Mouse (Mus musculus) limb, embryonic 15.5 days (tissue): ENCODE results near the gene 1700025G04Rik. TPM values are rescaled to one million over a fixed set of nuclear protein-coding genes. Genes with fewer than 3 reads are reported as not detected.

Source experiments
- ATAC-seq: fragments of 200-750 bp; cut with Nextera tagmentation; 2 replicates; pipeline ENCODE4 v1.8.0; 2017; ENCODE audit warnings: low read depth, moderate TSS enrichment; ENCODE audit not compliant: insufficient number of reproducible peaks, low FRiP score, low TSS enrichment
- H3K27ac ChIP-seq: fragments of 300-500 bp; sonication (generic); 2 replicates; pipeline ENCODE4 v1.5.1; 2015; ENCODE audit warnings: moderate library complexity, mild to moderate bottlenecking, inconsistent platforms
- H3K27me3 ChIP-seq: fragments of 300-500 bp; sonication (generic); 2 replicates; pipeline ENCODE4 v1.6.1; 2015; ENCODE audit warnings: inconsistent platforms
- H3K36me3 ChIP-seq: fragments of 300-500 bp; sonication (generic); 2 replicates; pipeline ENCODE4 v1.6.1; 2015; ENCODE audit warnings: inconsistent platforms
- H3K4me1 ChIP-seq: fragments of 300-500 bp; sonication (generic); 2 replicates; pipeline ENCODE4 v1.6.1; 2015; ENCODE audit warnings: inconsistent platforms
- H3K4me2 ChIP-seq: fragments of 300-500 bp; sonication (generic); 2 replicates; pipeline ENCODE4 v1.6.1; 2015; ENCODE audit warnings: mild to moderate bottlenecking, inconsistent platforms
- H3K4me3 ChIP-seq: fragments of 300-500 bp; sonication (generic); 2 replicates; pipeline ENCODE4 v1.5.1; 2015; ENCODE audit warnings: mild to moderate bottlenecking, inconsistent platforms
- H3K9ac ChIP-seq: fragments of 300-500 bp; sonication (generic); 2 replicates; pipeline ENCODE4 v1.6.1; 2015; ENCODE audit warnings: inconsistent platforms
- H3K9me3 ChIP-seq: fragments of 300-500 bp; sonication (generic); 2 replicates; pipeline ENCODE4 v1.6.1; 2016; ENCODE audit warnings: inconsistent platforms
- WGBS: fragments of 180-500 bp; shearing (Covaris S2); methylation state at CpG from one replicate; pipeline ENCODE4 v1.1.7; 2015; 5-methylcytosine and 5-hydroxymethylcytosine counted together
- polyA plus RNA-seq: library from polyadenylated mRNA; unstranded; fragments of >200 nt; fragmentation: Nextera tagmentation; extraction: Ambion mirVana; gene quantifications from 2 replicates; pipeline ENCODE4 v1.2.1, GENCODE M21; 2015

The 1700025G04Rik gene
- polyA plus RNA-seq, 1 experiment from 2014 or later, result 40.3 TPM

DNA sequence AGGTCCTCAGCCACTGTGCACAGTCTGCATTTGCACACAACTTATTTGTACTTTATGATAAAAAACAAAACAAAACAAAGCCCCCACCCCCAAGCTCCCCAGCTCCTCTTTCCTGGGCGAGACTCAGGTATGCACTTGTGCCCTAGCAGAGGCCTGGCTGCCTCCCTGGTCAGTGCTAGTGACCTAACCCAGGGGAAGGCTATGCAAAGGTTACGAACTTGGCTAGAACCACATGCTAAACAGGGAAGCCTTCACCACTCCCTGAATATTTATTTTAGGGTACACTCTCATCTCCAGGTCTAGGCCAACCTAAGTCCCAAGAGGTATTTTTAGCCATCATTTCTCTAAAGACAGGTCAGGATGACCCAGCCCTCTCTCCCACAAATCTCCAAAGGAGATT, 203.8 kb downstream of the 1700025G04Rik start:
- WGBS, result 85% methylated on average over 2 of the region's 2 CpGs
- peaks cover 46% of the 10 kb centered on the region for H3K4me1 ChIP-seq
- ATAC-seq, result no peak
- H3K4me2 ChIP-seq, result no peak overlapping the region
- no peak overlapping the region for H3K27ac ChIP-seq
- H3K36me3 ChIP-seq, result no peaks in the 10 kb centered on the region
- no peaks in the 10 kb centered on the region for H3K27me3 ChIP-seq
- H3K9ac ChIP-seq, result no peak overlapping the region
- no peaks in the 10 kb centered on the region for H3K9me3 ChIP-seq
- no peak overlapping the region for H3K4me3 ChIP-seq

DNA sequence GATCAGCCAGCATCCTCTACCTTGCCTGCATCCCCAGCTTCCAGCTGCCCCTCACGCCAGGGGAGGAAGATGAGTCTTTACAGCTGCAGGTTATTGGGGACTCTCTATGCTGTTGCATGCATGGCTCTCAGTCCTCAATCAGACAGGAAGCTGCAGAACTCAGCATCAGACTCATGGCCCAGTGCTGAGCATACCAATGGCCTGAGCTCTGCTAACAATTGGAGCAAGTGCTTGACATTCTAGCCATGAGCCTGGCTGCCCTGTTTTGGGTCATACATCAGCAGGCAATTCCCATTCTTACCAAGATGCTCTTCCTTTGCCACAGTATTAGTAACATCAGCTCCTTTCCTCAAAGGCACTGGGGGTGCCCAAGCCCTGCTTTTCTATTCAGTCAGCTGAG, 208.7 kb downstream of the 1700025G04Rik start:
- Histone ChIP-seq H3K4me2 (no peak overlapping the region), H3K27me3 (no peaks in the 10 kb centered on the region), H3K4me3 (no peak overlapping the region), H3K27ac (no peak overlapping the region), H3K9me3 (no peaks in the 10 kb centered on the region), H3K4me1 (peaks cover 10% of the 10 kb centered on the region; the same call in 1 of the 2 replicates), H3K36me3 (no peaks in the 10 kb centered on the region), H3K9ac (no peak overlapping the region)
- ATAC-seq, result no peak
- 87% methylated on average over 1 of the region's 1 CpGs for WGBS

DNA sequence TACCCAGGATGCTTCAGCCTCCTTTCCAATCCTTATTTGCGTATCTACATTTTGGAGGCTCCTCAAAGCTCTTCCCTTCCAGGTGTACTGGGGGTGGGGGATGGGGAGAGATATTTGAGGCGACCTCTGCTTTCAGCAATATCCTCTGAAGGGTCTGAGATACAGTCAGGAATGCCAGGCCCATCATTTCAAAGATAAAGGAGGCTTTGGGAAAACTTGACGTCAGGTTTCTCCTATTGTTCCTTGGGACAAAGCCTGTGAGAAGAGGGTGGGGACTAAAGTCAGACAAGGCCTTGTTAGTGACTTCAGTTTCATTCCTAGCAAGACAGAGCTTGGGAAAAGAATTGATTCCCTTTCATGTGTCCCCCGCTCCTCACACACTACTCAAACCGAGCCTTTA, 209.2 kb downstream of the 1700025G04Rik start:
- Histone ChIP-seq H3K27me3 (no peaks in the 10 kb centered on the region), H3K4me1 (peaks cover 10% of the 10 kb centered on the region; the same call in 1 of the 2 replicates), H3K4me2 (no peak overlapping the region), H3K9me3 (no peaks in the 10 kb centered on the region), H3K36me3 (no peaks in the 10 kb centered on the region), H3K9ac (no peak overlapping the region), H3K27ac (no peak overlapping the region), H3K4me3 (no peak overlapping the region)
- WGBS, result 81% methylated on average over 5 of the region's 5 CpGs
- ATAC-seq, result no peak

DNA sequence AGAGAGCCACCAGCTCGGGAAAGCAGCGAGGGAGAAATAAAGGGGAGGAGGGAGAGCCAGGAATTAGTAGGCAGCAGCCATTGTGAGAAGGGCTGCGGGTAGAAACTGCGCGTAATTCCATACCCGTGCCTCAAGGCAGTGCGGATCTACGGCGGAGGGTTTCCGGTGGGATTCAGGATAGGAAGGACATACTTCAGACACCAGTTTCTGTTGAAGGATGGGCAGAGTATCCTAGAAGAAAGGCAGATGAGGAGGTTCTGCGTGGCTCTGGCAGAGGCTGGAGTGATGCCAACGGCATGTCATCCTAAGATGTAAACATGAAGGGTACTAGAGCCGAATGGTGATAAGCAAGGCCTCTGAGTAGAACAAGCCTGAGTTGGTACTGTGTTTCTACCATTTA, 210.0 kb downstream of the 1700025G04Rik start:
- H3K4me2 ChIP-seq, result no peak overlapping the region
- no peaks in the 10 kb centered on the region for H3K9me3 ChIP-seq
- no peaks in the 10 kb centered on the region for H3K36me3 ChIP-seq
- H3K4me3 ChIP-seq, result no peak overlapping the region
- no peaks in the 10 kb centered on the region for H3K27me3 ChIP-seq
- H3K4me1 ChIP-seq, result peaks cover 5% of the 10 kb centered on the region; the same call in 1 of the 2 replicates
- no peak overlapping the region for H3K9ac ChIP-seq
- ATAC-seq, result no peak
- WGBS, result 84% methylated on average over 13 of the region's 13 CpGs
- no peak overlapping the region for H3K27ac ChIP-seq

DNA sequence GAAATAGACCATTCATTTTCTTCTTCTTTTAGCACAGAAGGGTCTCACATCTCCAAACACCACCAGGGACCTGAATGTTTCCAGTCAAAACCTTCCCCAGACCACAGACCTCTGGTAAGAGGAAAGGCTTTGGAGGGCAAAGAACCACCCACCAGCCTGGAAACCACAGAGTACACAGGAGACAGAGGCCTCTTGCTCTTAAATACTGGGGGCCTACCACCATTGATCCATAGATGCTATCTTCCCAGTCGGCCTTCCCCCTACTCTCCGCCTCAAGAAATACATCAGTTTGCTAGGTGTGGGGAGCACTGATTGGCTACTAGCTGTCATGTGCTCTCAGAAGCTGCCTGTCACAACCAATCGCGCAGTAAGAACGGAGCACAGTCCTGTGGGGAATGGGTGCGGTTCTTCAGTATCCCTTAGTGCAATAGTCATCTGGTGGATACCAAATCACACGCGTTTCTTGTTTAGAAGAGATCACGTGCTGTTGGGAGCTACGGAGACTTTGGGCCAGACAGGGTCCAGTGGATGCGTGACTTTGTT, 210.5 kb downstream of the 1700025G04Rik start:
- WGBS, result 80% methylated on average over 11 of the region's 11 CpGs
- Histone ChIP-seq H3K4me1 (peaks cover 5% of the 10 kb centered on the region; the same call in 1 of the 2 replicates), H3K36me3 (no peaks in the 10 kb centered on the region), H3K9ac (no peak overlapping the region), H3K27ac (no peak overlapping the region), H3K4me3 (no peak overlapping the region), H3K4me2 (no peak overlapping the region), H3K9me3 (no peaks in the 10 kb centered on the region), H3K27me3 (no peaks in the 10 kb centered on the region)
- ATAC-seq, result peak; percentile 56; the same call in 1 of the 2 replicates

DNA sequence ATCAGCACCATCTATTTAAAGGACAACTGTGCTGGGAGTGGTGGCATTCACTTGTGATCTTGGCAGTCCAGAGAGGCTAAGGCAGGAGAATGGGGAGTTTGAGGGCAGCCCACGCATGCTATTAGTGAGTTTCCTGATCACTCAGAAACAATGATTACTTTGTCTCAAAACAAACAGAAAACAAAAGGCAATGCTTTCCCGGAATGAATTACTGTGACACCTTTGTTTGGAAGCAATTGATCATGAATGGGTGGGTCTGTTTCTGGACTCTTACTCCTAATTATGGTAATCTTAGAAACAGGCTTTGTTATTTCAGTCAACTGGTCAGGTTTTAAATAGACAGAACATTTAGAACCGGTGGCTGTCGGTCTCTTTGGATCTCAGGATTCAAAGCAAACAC, 211.5 kb downstream of the 1700025G04Rik start:
- Histone ChIP-seq H3K9me3 (no peaks in the 10 kb centered on the region), H3K27ac (no peak overlapping the region), H3K36me3 (no peaks in the 10 kb centered on the region), H3K9ac (no peak overlapping the region), H3K4me1 (peaks cover 5% of the 10 kb centered on the region; the same call in 1 of the 2 replicates), H3K27me3 (no peaks in the 10 kb centered on the region), H3K4me3 (no peak overlapping the region), H3K4me2 (no peak overlapping the region)
- ATAC-seq, result no peak
- 55% methylated on average over 4 of the region's 4 CpGs for WGBS

DNA sequence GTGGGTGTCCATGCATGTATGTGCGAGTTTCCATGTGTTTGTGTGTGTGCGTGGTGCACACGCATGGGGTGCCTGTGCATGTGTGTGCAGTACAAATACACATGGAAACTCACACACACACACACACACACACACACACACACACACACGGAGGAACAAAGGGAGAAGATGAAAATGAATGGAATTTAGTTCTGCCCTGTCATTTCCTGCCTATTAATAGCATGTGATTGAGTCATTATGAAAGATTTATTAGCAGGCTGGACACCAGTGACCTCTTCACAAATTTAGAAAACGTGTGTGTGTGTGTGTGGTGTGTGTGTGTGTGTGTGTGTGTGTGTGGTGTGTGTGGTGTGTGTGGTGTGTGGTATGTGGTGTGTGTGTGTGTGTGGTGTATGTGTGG, 217.0 kb downstream of the 1700025G04Rik start:
- H3K9ac ChIP-seq, result no peak overlapping the region
- H3K4me3 ChIP-seq, result no peak overlapping the region
- H3K4me1 ChIP-seq, result no peaks in the 10 kb centered on the region
- H3K9me3 ChIP-seq, result no peaks in the 10 kb centered on the region
- H3K36me3 ChIP-seq, result no peaks in the 10 kb centered on the region
- WGBS, result 66% methylated on average over 5 of the region's 5 CpGs
- ATAC-seq, result no peak
- no peak overlapping the region for H3K27ac ChIP-seq
- no peak overlapping the region for H3K4me2 ChIP-seq
- H3K27me3 ChIP-seq, result no peaks in the 10 kb centered on the region

DNA sequence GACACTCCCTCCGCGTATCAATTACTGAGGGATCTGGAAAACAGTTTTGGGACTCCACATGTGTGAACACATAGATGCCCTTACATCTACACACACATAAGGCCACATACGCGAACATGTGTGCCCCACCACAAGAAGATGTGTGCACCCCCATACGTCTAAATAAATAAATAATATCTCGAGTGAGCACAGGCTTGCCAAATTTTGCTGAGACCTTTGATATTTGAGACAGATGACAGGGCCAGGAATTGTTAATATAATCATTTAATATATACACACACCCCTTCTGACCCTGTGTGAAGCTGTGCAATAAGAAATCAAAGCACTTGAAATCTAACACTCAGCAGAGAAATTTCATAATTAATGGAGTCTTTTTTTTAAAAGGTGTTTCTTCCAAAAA, 225.6 kb downstream of the 1700025G04Rik start:
- no peaks in the 10 kb centered on the region for H3K4me1 ChIP-seq
- ATAC-seq, result no peak
- H3K36me3 ChIP-seq, result no peaks in the 10 kb centered on the region
- no peak overlapping the region for H3K27ac ChIP-seq
- no peak overlapping the region for H3K4me2 ChIP-seq
- no peaks in the 10 kb centered on the region for H3K27me3 ChIP-seq
- no peak overlapping the region for H3K9ac ChIP-seq
- 75% methylated on average over 6 of the region's 6 CpGs for WGBS
- H3K4me3 ChIP-seq, result no peak overlapping the region
- H3K9me3 ChIP-seq, result no peaks in the 10 kb centered on the region

DNA sequence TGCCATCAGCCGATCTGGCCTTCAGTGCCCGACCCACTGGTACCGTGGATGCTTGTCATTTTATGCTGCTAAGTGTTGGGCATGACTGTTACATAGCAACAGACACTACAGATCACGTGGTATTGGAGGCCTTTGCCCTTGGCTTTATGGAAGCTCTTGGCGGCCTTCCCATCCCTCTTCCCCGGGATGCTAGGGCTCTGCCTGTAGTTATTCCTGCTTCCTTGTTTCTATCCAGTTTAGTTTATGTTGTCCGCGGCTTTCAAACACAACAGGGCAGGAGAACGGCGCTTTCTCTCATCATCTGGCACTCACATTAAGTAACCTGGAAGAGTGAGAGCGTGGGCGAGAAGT, 226.2 kb downstream of the 1700025G04Rik start:
- Histone ChIP-seq H3K4me3 (no peak overlapping the region), H3K9ac (no peak overlapping the region), H3K36me3 (no peaks in the 10 kb centered on the region), H3K27me3 (no peaks in the 10 kb centered on the region), H3K4me1 (no peaks in the 10 kb centered on the region), H3K27ac (no peak overlapping the region), H3K9me3 (no peaks in the 10 kb centered on the region), H3K4me2 (no peak overlapping the region)
- ATAC-seq, result no peak
- WGBS, result 80% methylated on average over 12 of the region's 12 CpGs

DNA sequence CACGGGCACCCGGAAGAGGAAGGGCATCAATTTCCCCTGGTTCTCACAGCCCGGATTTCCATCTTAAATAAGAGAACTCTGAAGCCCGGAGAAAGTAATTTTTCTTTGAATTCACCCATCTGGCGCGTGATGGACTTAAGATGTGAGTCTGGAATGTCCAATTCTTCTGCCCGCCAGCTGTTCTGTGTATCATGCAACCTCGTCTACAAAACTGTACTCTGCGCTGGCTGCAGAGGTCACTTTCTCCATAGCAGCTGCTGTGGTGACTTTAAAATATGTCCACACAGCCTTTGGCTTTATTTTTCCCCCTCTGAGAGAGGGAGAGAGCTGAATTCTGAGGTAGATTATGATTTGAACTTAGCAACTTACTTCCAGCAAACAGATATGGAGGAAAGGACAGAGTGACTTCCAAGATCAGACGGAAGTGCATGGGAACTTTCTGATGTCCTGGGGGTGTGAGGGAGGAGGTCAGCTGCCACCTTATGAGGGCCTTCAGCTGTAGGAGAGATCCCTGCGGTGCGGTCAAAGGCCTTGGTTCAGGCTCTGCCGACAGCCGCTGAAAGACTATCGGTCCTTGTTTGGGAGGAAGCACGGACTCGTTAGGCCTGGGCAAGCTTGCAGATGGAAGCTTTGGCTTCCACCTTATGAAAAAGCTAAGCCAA, 226.7 kb downstream of the 1700025G04Rik start:
- no peaks in the 10 kb centered on the region for H3K36me3 ChIP-seq
- H3K4me3 ChIP-seq, result no peak overlapping the region
- no peaks in the 10 kb centered on the region for H3K4me1 ChIP-seq
- H3K27me3 ChIP-seq, result no peaks in the 10 kb centered on the region
- ATAC-seq, result no peak
- H3K9ac ChIP-seq, result no peak overlapping the region
- H3K4me2 ChIP-seq, result no peak overlapping the region
- no peak overlapping the region for H3K27ac ChIP-seq
- 63% methylated on average over 17 of the region's 17 CpGs for WGBS
- H3K9me3 ChIP-seq, result no peaks in the 10 kb centered on the region

DNA sequence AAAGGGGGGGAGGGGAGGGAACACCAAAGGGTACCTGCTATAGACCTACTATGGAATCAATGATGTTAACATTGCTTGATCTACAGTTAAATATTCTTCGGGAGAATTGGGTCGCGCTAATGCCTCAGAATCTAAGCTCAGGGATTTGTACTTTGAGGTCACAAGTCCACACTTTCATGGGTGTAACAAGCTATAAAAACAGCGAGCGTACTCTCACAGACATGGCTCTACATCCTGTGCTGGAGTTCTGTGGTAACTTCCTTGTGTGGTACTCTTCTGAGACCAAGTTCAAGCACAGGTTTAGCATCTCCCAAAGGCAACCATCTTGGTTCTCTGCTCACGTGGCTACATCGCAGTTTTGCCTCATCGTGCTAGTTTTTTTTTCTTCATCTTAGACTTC, 227.8 kb downstream of the 1700025G04Rik start:
- H3K27ac ChIP-seq, result no peak overlapping the region
- 86% methylated on average over 8 of the region's 8 CpGs for WGBS
- no peak for ATAC-seq

DNA sequence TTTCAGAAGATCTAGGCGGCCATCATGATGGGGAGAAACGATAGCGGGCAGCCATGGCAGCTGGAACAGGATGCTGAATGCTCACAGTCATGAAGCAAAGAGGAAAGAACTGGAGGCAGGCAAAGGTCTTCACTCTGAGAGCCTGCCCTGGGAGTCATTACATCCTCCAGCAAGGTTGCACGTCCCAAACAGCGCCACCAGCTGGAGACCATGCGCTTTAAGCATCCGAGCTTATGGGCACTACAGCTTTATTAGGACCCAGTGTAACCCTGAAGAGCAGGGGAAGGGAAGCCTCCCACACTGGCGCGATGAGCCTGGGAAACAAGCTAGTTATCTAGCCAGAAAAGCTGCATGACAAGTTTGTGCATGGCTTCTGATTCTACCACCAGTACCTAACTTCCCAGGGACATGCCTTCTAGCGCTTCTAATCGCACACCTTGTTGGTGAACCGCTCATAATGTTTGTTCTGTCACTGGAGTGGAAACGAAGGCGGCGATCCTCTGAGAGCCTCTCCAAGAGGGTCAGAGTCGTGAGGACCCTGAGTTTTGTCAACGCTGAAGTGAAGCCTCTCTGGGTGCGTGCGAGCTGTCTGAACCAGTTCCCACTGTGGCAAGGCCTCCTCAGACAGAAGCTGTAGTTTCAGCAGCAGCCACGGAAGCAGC, 228.5 kb downstream of the 1700025G04Rik start:
- ATAC-seq, result no peak

More for the DNA sequence above, 227.8 kb downstream of the 1700025G04Rik start:
- H3K4me3 ChIP-seq, result no peak overlapping the region
- no peaks in the 10 kb centered on the region for H3K9me3 ChIP-seq
- H3K4me2 ChIP-seq, result no peak overlapping the region
- no peaks in the 10 kb centered on the region for H3K27me3 ChIP-seq
- H3K9ac ChIP-seq, result no peak overlapping the region
- H3K36me3 ChIP-seq, result no peaks in the 10 kb centered on the region
- H3K4me1 ChIP-seq, result no peaks in the 10 kb centered on the region

More for the DNA sequence above, 228.5 kb downstream of the 1700025G04Rik start:
- WGBS, result 64% methylated on average over 20 of the region's 20 CpGs
- H3K36me3 ChIP-seq, result no peaks in the 10 kb centered on the region
- H3K4me1 ChIP-seq, result no peaks in the 10 kb centered on the region
- no peaks in the 10 kb centered on the region for H3K27me3 ChIP-seq
- no peak overlapping the region for H3K27ac ChIP-seq
- no peaks in the 10 kb centered on the region for H3K9me3 ChIP-seq
- H3K4me2 ChIP-seq, result no peak overlapping the region
- no peak overlapping the region for H3K4me3 ChIP-seq
- no peak overlapping the region for H3K9ac ChIP-seq
